Mouse (Mus musculus) heart, embryonic 16.5 days (tissue): Measurements from ENCODE around the gene Irx5. TPM values are rescaled to one million over a fixed set of nuclear protein-coding genes. Genes with fewer than 3 reads are reported as not detected.

Experiments used
- ATAC-seq: fragments of 200-750 bp; cut with Nextera tagmentation; replicated peaks from 2 replicates; pipeline ENCODE4 v1.8.0; 2017; ENCODE audit warnings: moderate number of reproducible peaks; ENCODE audit not compliant: insufficient read depth, low FRiP score; ENCODE audit errors: extremely low read depth
- H3K27ac ChIP-seq: fragments of 300-500 bp; sonication (generic); 2 replicates; pipeline ENCODE4 v1.5.1; 2014; ENCODE audit warnings: mild to moderate bottlenecking, low read length, control low read depth, moderate library complexity
- H3K27me3 ChIP-seq: fragments of 300-500 bp; sonication (generic); 2 replicates; pipeline ENCODE4 v1.6.1; 2014; ENCODE audit warnings: low read length, mixed read lengths; ENCODE audit not compliant: control insufficient read depth, insufficient read depth
- H3K36me3 ChIP-seq: fragments of 300-500 bp; sonication (generic); 2 replicates; pipeline ENCODE4 v1.6.1; 2014; ENCODE audit not compliant: control insufficient read depth, insufficient read depth
- H3K4me1 ChIP-seq: fragments of 300-500 bp; sonication (generic); 2 replicates; pipeline ENCODE4 v1.6.1; 2014; ENCODE audit warnings: low read length, mixed read lengths; ENCODE audit not compliant: control insufficient read depth, insufficient read depth
- H3K4me2 ChIP-seq: fragments of 300-500 bp; sonication (generic); 2 replicates; pipeline ENCODE4 v1.6.1; 2014; ENCODE audit warnings: low read depth, mild to moderate bottlenecking, control low read depth, low read length
- H3K4me3 ChIP-seq: fragments of 300-500 bp; sonication (generic); 2 replicates; pipeline ENCODE4 v1.5.1; 2014; ENCODE audit warnings: mild to moderate bottlenecking, control low read depth, low read length
- H3K9ac ChIP-seq: fragments of 300-500 bp; sonication (generic); 2 replicates; pipeline ENCODE4 v1.6.1; 2014; ENCODE audit warnings: low read length, control low read depth
- H3K9me3 ChIP-seq: fragments of 300-500 bp; sonication (generic); replicated peaks from 2 replicates; pipeline ENCODE4 v1.6.1; 2016; ENCODE audit warnings: low read length; ENCODE audit not compliant: control insufficient read depth
- WGBS: fragments of 180-500 bp; shearing (Covaris S2); extraction: QIAGEN DNeasy Blood & Tissue Kit; methylation state at CpG from one replicate; pipeline ENCODE4 v1.1.7; 2014; 5-methylcytosine and 5-hydroxymethylcytosine counted together
- polyA plus RNA-seq: library from polyadenylated mRNA; unstranded; fragments of >200 nt; fragmentation: Nextera tagmentation; extraction: Ambion mirVana; gene quantifications from 2 replicates; pipeline ENCODE4 v1.2.1, GENCODE M21; 2015

The Irx5 gene
- polyA plus RNA-seq, 1 experiment from 2014 or later: 6.3 TPM

DNA sequence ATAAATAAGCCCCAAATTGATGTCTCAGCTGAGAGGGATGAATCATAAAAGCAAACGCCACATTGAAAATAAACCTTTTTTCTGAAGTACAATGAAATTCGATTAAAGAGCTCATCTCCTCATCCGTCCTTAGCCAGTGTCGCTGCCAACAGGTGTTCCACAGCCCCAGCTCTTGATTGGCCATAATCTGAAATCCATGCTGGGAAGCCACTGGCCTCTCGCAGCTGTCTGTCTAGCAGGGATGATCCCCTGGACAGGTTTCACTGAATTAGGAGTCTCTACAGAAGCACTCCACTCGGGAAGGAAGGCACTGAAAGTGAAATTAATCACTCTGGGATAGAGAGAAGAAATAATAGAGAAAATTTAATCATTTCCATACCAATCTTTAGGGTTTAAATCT, 21.4 kb upstream of the Irx5 start:
- H3K27me3 ChIP-seq: no peaks in the 10 kb centered on the region
- no peak overlapping the region for H3K9ac ChIP-seq
- no peak overlapping the region for H3K4me2 ChIP-seq
- ATAC-seq: no peak
- WGBS: 78% methylated on average over 6 of the region's 6 CpGs
- no peaks in the 10 kb centered on the region for H3K9me3 ChIP-seq
- no peak overlapping the region for H3K27ac ChIP-seq
- no peak overlapping the region for H3K4me3 ChIP-seq
- H3K4me1 ChIP-seq: 0 out of 2 replicates have a peak, but pooled peaks cover 8% of the 10 kb centered on the region
- H3K36me3 ChIP-seq: 0 out of 2 replicates have a peak, but pooled peaks cover 9% of the 10 kb centered on the region

GRCm38 (mm10) chr8:92343544-92343943, 13.9 kb upstream of the Irx5 start:
- H3K4me1 ChIP-seq: peaks cover 3% of the 10 kb centered on the region; the same call in 1 of the 2 replicates
- no peak overlapping the region for H3K4me3 ChIP-seq
- no peaks in the 10 kb centered on the region for H3K27me3 ChIP-seq
- H3K9ac ChIP-seq: no peak overlapping the region
- ATAC-seq: no peak
- no peak overlapping the region for H3K27ac ChIP-seq
- no peaks in the 10 kb centered on the region for H3K9me3 ChIP-seq
- H3K4me2 ChIP-seq: no peak overlapping the region
- 88% methylated on average over 4 of the region's 4 CpGs for WGBS
- peaks cover 9% of the 10 kb centered on the region; the same call in 1 of the 2 replicates for H3K36me3 ChIP-seq

GRCm38 (mm10) chr8:92349898-92350486, 7.4 kb upstream of the Irx5 start:
- Histone ChIP-seq H3K4me2 (peak overlapping the region; percentile 29; the same call in 1 of the 2 replicates), H3K9ac (no peak overlapping the region), H3K4me1 (peaks cover 8% of the 10 kb centered on the region), H3K36me3 (no peaks in the 10 kb centered on the region), H3K4me3 (no peak overlapping the region), H3K9me3 (no peaks in the 10 kb centered on the region), H3K27me3 (no peaks in the 10 kb centered on the region), H3K27ac (peak overlapping the region; percentile 61)
- 65% methylated on average over 11 of the region's 11 CpGs for whole genome bisulfite sequencing
- ATAC-seq: no peak

GRCm38 (mm10) chr8:92353405-92353804, 4.0 kb upstream of the Irx5 start:
- H3K27me3 ChIP-seq: peaks cover 7% of the 10 kb centered on the region
- H3K36me3 ChIP-seq: no peaks in the 10 kb centered on the region
- peak overlapping the region; percentile 76 for H3K9ac ChIP-seq
- peaks cover 15% of the 10 kb centered on the region for H3K4me1 ChIP-seq
- H3K27ac ChIP-seq: peak overlapping the region; percentile 27; the same call in 1 of the 2 replicates
- no peak for ATAC-seq
- 38% methylated on average over 6 of the region's 6 CpGs for WGBS
- H3K4me3 ChIP-seq: peak overlapping the region; percentile 30
- peak overlapping the region; percentile 87 for H3K4me2 ChIP-seq
- H3K9me3 ChIP-seq: no peaks in the 10 kb centered on the region

- 6% methylated on average over 22 of the region's 22 CpGs for WGBS
Measured at GRCm38 (mm10) chr8:92354536-92355482, 2.6 kb upstream of the Irx5 start.

GRCm38 (mm10) chr8:92355701-92356612, 1.5 kb upstream of the Irx5 start:
- Histone ChIP-seq H3K27ac (peak overlapping the region; percentile 89), H3K9ac (peak overlapping the region; percentile 77), H3K4me3 (peak overlapping the region; percentile 77), H3K36me3 (no peaks in the 10 kb centered on the region), H3K4me2 (peak overlapping the region; percentile 87), H3K4me1 (peaks cover 18% of the 10 kb centered on the region), H3K9me3 (no peaks in the 10 kb centered on the region), H3K27me3 (peaks cover 18% of the 10 kb centered on the region)
- ATAC-seq: peak; percentile 92
- whole genome bisulfite sequencing: under 1% methylated on average over 84 of the region's 93 CpGs

More at GRCm38 (mm10) chr8:92354536-92355482, 2.6 kb upstream of the Irx5 start:
- Histone ChIP-seq H3K27me3 (peaks cover 13% of the 10 kb centered on the region), H3K27ac (peak overlapping the region; percentile 89), H3K4me2 (peak overlapping the region; percentile 87), H3K4me1 (peaks cover 15% of the 10 kb centered on the region), H3K4me3 (peak overlapping the region; percentile 77), H3K9ac (peak overlapping the region; percentile 76), H3K9me3 (no peaks in the 10 kb centered on the region), H3K36me3 (no peaks in the 10 kb centered on the region)
- no peak for ATAC-seq

DNA sequence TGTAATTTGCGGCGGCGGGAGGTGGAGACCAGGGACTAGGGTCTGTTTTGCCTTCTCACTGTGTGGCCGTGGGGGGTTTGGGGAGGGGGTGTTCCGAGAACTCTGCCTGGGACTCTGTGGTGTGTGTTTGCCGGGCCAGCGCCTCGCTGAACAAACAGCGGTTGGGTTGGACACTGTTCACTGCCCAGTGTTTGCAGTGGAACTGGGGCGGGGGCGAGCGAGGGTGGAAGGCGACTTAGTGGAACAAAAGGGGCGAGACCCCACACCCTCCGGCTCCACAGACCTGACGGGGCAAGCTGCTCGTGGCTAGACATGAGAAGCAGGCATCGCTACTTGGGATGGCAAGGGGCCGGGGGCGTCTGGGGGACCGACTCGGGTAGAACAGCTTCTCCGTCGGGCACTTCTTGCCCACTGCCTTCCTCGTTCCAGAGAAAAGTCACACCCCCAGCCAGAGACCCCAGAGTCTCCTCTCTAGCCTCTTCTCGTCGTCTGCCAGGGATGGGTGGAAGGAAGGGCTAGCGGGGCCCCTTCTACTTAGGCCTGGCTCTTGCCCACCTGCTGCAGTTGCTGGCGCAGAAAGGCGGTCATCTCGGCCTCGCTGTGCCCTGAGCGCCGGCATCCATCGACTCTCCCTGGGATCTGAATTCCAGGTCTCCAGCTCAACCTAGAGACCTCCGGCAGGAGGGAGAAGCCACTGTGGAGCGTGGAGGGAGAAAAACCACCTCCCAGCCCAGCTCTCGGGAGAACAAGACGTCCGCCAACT, 631 bp upstream of the Irx5 start:
- Histone ChIP-seq H3K9ac (peak overlapping the region; percentile 77), H3K36me3 (no peaks in the 10 kb centered on the region), H3K4me1 (peaks cover 15% of the 10 kb centered on the region), H3K27me3 (peaks cover 24% of the 10 kb centered on the region), H3K4me2 (peak overlapping the region; percentile 87), H3K9me3 (0 out of 2 replicates have a peak, but pooled peaks cover under 1% of the 10 kb centered on the region), H3K27ac (peak overlapping the region; percentile 89), H3K4me3 (peak overlapping the region; percentile 77)
- ATAC-seq: no peak
- under 1% methylated on average over 40 of the region's 40 CpGs for WGBS
